Mouse (Mus musculus) small intestine, adult 2 months (tissue): ENCODE data around the gene Carhsp1. TPM values are rescaled to one million over a fixed set of nuclear protein-coding genes. Genes with fewer than 3 reads are reported as not detected.

Experiments used
- H3K27ac ChIP-seq: fragments of 200-500 bp; 2 replicates; pipeline ENCODE4 v1.5.1; 2012; ENCODE audit warnings: low read depth, low read length, control low read depth, inconsistent platforms; ENCODE audit not compliant: insufficient read depth
- H3K27me3 ChIP-seq: fragments of 200-500 bp; 2 replicates; pipeline ENCODE4 v1.6.1; 2012; ENCODE audit warnings: mild to moderate bottlenecking, moderate library complexity, low read length, inconsistent platforms; ENCODE audit not compliant: control insufficient read depth, insufficient read depth
- H3K36me3 ChIP-seq: fragments of 200-500 bp; 2 replicates; pipeline ENCODE4 v1.6.1; 2012; ENCODE audit warnings: mild to moderate bottlenecking, low read length, control low read depth, inconsistent platforms; ENCODE audit not compliant: control insufficient read depth, insufficient read depth
- H3K4me1 ChIP-seq: fragments of 200-500 bp; 2 replicates; pipeline ENCODE4 v1.6.1; 2012; ENCODE audit warnings: low read length, inconsistent platforms, mixed read lengths; ENCODE audit not compliant: control insufficient read depth, insufficient read depth, insufficient read length
- H3K4me3 ChIP-seq: fragments of 200-500 bp; 2 replicates; pipeline ENCODE4 v1.5.1; 2012; ENCODE audit warnings: low read depth, mild to moderate bottlenecking, control low read depth, inconsistent platforms, low read length, moderate library complexity
- CTCF ChIP-seq: fragments of 200-500 bp; IDR thresholded peaks from 2 replicates; pipeline ENCODE4 v1.5.1; 2012; ENCODE audit warnings: low read depth, mild to moderate bottlenecking, control low read depth, inconsistent platforms, low read length, moderate library complexity, mixed read lengths; ENCODE audit not compliant: insufficient replicate concordance, insufficient read length; ENCODE audit errors: extremely low read depth
- POLR2A ChIP-seq: fragments of 200-500 bp; IDR thresholded peaks from 2 replicates; pipeline ENCODE4 v1.6.1; 2012; ENCODE audit warnings: low read depth, mild to moderate bottlenecking, control low read depth, inconsistent platforms, low read length, moderate library complexity
- WGBS: fragments of 180-500 bp; shearing (Covaris S2); methylation state at CpG from one replicate; pipeline ENCODE4 v1.1.7; 2018; 5-methylcytosine and 5-hydroxymethylcytosine counted together
- polyA plus RNA-seq: library from polyadenylated mRNA; depleted of rRNA; stranded (reverse); fragments of >200 nt; gene quantifications from 2 replicates; pipeline ENCODE4 v1.2.3, GENCODE M21; 2012; rRNA removed

Carhsp1 gene
- polyA plus RNA-seq, 1 experiment: 61.6 TPM

GRCm38 (mm10) chr16:8620315-8621115 lies 51.4 kb downstream of the Carhsp1 start:
- Histone ChIP-seq H3K27me3 (no peaks in the 10 kb centered on the region), H3K4me1 (peaks cover 9% of the 10 kb centered on the region), H3K27ac (peak overlapping the region; percentile 30; the same call in 1 of the 2 replicates), H3K36me3 (peaks cover 8% of the 10 kb centered on the region; the same call in 1 of the 2 replicates), H3K4me3 (no peak overlapping the region)
- no peak for TF ChIP-seq POLR2A
- WGBS: 40% methylated on average over 16 of the region's 16 CpGs

GRCm38 (mm10) chr16:8619659-8620314 lies 52.2 kb downstream of the Carhsp1 start:
- WGBS: 70% methylated on average over 10 of the region's 10 CpGs
- H3K27ac ChIP-seq: peak overlapping the region; percentile 30; the same call in 1 of the 2 replicates

DNA sequence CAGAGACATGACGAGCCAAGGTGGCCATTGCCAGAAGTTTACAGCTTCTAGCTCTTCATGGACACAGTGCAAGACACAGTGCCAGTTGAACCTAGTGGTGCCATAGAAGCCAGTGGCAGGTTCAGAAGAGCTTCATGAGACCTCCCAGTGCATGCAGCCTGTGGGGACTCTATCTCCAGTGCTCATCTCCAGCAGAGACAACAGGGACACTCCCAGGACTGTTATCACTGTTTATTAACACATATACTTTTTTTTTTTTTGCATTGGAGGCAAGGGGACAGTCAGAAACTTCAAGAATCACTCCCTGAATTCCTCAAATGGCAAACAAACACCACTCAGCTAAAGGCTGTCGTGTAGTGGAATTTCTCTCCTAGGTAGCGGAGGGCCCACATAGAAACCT lies 58.5 kb downstream of the Carhsp1 start:
- TF ChIP-seq CTCF (no peak), POLR2A (no peak)

More at GRCm38 (mm10) chr16:8619659-8620314, 52.2 kb downstream of the Carhsp1 start:
- Histone ChIP-seq H3K36me3 (peaks cover 8% of the 10 kb centered on the region; the same call in 1 of the 2 replicates), H3K4me1 (peaks cover 9% of the 10 kb centered on the region), H3K27me3 (no peaks in the 10 kb centered on the region), H3K4me3 (no peak overlapping the region)
- TF ChIP-seq POLR2A (no peak), CTCF (no peak)

GRCm38 (mm10) chr16:8613039-8613438 lies 58.9 kb downstream of the Carhsp1 start:
- Histone ChIP-seq H3K27ac (no peak overlapping the region), H3K27me3 (no peaks in the 10 kb centered on the region), H3K4me3 (no peak overlapping the region), H3K4me1 (no peaks in the 10 kb centered on the region), H3K36me3 (peaks cover 10% of the 10 kb centered on the region; the same call in 1 of the 2 replicates)
- 86% methylated on average over 4 of the region's 4 CpGs for WGBS
- TF ChIP-seq POLR2A (no peak), CTCF (no peak)

More for the DNA sequence above, 58.5 kb downstream of the Carhsp1 start:
- no peak overlapping the region for H3K4me3 ChIP-seq
- no peaks in the 10 kb centered on the region for H3K4me1 ChIP-seq
- peaks cover 10% of the 10 kb centered on the region; the same call in 1 of the 2 replicates for H3K36me3 ChIP-seq
- H3K27ac ChIP-seq: no peak overlapping the region
- WGBS: 83% methylated on average over 3 of the region's 3 CpGs
- no peaks in the 10 kb centered on the region for H3K27me3 ChIP-seq

DNA sequence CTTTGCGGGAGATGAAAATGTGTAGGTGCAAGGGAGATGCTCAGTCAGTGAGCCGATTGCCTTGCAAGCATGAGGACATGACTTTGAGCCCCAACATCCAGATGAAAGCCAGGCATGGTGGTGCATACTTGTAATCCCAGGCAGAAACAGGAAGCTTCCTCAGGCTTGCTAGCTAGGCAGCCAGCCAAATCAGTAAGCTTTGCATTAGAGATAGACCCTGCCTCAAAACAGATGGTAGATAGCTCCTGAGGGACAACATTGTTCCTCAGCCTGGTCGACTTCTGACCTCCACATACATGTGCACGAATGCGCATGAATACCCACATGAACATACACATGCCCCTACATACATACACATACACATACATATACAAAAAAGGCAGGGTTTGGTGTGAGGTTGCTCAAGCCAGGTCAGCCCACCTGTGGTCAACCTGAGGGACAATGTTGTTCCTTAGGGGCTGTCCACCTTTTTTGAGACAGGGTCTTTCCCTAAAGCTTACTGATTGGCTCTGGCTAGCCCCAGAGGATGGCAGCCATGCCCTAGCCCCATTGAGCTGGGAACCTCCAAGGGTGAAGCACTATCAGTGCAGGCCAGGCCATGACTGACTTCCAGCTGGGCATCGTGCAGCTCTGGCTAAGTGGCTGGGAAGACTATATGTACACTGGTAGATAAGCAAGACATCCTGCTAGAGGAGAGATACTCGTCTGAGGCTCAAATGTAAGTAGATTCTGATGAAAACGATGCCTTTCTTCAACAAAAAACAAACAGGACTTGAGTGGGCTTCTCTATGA lies 59.5 kb downstream of the Carhsp1 start:
- WGBS: 89% methylated on average over 8 of the region's 8 CpGs
- H3K4me1 ChIP-seq: no peaks in the 10 kb centered on the region
- H3K4me3 ChIP-seq: no peak overlapping the region
- H3K27ac ChIP-seq: no peak overlapping the region
- TF ChIP-seq POLR2A: no peak
- TF ChIP-seq CTCF: no peak
- peaks cover 10% of the 10 kb centered on the region; the same call in 1 of the 2 replicates for H3K36me3 ChIP-seq
- H3K27me3 ChIP-seq: no peaks in the 10 kb centered on the region

DNA sequence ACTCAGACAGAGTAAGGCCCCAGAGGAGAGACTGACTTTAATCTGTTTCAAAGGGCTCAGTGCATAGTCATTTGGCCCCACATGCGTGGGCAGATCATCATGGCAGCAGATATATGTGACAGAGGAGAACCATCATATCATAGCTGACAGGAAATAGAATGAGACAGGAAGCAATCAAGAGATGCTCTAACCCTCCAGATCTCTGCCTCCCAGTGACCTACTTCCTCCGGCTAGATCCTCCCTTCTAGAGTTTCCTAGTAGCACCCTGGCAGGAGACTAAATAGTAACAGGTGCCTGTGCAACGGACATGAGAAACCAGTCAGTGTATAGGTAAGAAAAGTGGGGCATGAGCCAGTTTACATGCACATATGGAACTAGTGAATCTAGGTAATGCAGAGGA lies 61.6 kb downstream of the Carhsp1 start:
- Histone ChIP-seq H3K27ac (no peak overlapping the region), H3K27me3 (no peaks in the 10 kb centered on the region), H3K4me3 (no peak overlapping the region), H3K36me3 (0 out of 2 replicates have a peak, but pooled peaks cover 6% of the 10 kb centered on the region), H3K4me1 (no peaks in the 10 kb centered on the region)
- TF ChIP-seq POLR2A (no peak), CTCF (no peak)
- 81% methylated on average over 3 of the region's 3 CpGs for WGBS

Other genes starting within 250 kb of the Carhsp1 start
- not detected in 2 replicates for gene Tmem114, start 247.0 kb downstream of the Carhsp1 start, polyA plus RNA-seq
- gene Mettl22, start 201.4 kb downstream of the Carhsp1 start, polyA plus RNA-seq: 5.6 and 10.3 TPM in 2 replicates
- gene Abat, start 158.7 kb downstream of the Carhsp1 start, polyA plus RNA-seq: 7.8 and 22.0 TPM in 2 replicates
- gene Pmm2, start 34.5 kb downstream of the Carhsp1 start, polyA plus RNA-seq: 116 and 240 TPM in 2 replicates
- gene Tmem186, start 34.4 kb downstream of the Carhsp1 start, polyA plus RNA-seq: 6.2 and 8.6 TPM in 2 replicates
- 0.42 TPM in 1 of 2 replicates, not detected in the other for gene Gm5767, start 8.6 kb upstream of the Carhsp1 start, polyA plus RNA-seq
- gene Usp7, start 120.2 kb upstream of the Carhsp1 start, polyA plus RNA-seq: 5.5 and 11.1 TPM in 2 replicates
- gene 1810013L24Rik, start 157.9 kb upstream of the Carhsp1 start, polyA plus RNA-seq: 5.7 and 12.7 TPM in 2 replicates